Mouse (Mus musculus) heart, embryonic 15.5 days (tissue): Measurements from ENCODE around the gene Cyth1. TPM values are rescaled to one million over a fixed set of nuclear protein-coding genes. Genes with fewer than 3 reads are reported as not detected.

ENCODE experiments used
- ATAC-seq: fragments of 200-750 bp; cut with Nextera tagmentation; replicated peaks from 2 replicates; pipeline ENCODE4 v1.8.0; 2017; ENCODE audit warnings: low read depth, moderate TSS enrichment; ENCODE audit not compliant: insufficient number of reproducible peaks, insufficient read depth, low FRiP score
- H3K27ac ChIP-seq: fragments of 300-500 bp; sonication (generic); 2 replicates; pipeline ENCODE4 v1.5.1; 2015; ENCODE audit warnings: mild to moderate bottlenecking, inconsistent platforms
- H3K27me3 ChIP-seq: fragments of 300-500 bp; sonication (generic); 2 replicates; pipeline ENCODE4 v1.6.1; 2015; ENCODE audit warnings: inconsistent platforms
- H3K36me3 ChIP-seq: fragments of 300-500 bp; sonication (generic); 2 replicates; pipeline ENCODE4 v1.6.1; 2015; ENCODE audit warnings: mild to moderate bottlenecking, inconsistent platforms
- H3K4me1 ChIP-seq: fragments of 300-500 bp; sonication (generic); replicated peaks from 2 replicates; pipeline ENCODE4 v1.6.1; 2015; ENCODE audit warnings: inconsistent platforms
- H3K4me2 ChIP-seq: fragments of 300-500 bp; sonication (generic); 2 replicates; pipeline ENCODE4 v1.6.1; 2015; ENCODE audit warnings: inconsistent platforms, mild to moderate bottlenecking, moderate library complexity
- H3K4me3 ChIP-seq: fragments of 300-500 bp; sonication (generic); 2 replicates; pipeline ENCODE4 v1.5.1; 2015; ENCODE audit warnings: mild to moderate bottlenecking, inconsistent platforms
- H3K9ac ChIP-seq: fragments of 300-500 bp; sonication (generic); 2 replicates; pipeline ENCODE4 v1.6.1; 2015; ENCODE audit warnings: mild to moderate bottlenecking, inconsistent platforms
- H3K9me3 ChIP-seq: fragments of 300-500 bp; sonication (generic); replicated peaks from 2 replicates; pipeline ENCODE4 v1.6.1; 2016; ENCODE audit warnings: inconsistent platforms
- WGBS: fragments of 180-500 bp; shearing (Covaris S2); methylation state at CpG from one replicate; pipeline ENCODE4 v1.1.7; 2015; ENCODE audit warnings: mixed read lengths; 5-methylcytosine and 5-hydroxymethylcytosine counted together
- polyA plus RNA-seq: library from polyadenylated mRNA; unstranded; fragments of >200 nt; fragmentation: Nextera tagmentation; extraction: Ambion mirVana; gene quantifications from 2 replicates; pipeline ENCODE4 v1.2.1, GENCODE M21; 2015

The Cyth1 gene
- polyA plus RNA-seq, 1 experiment from 2014 or later = 18.0 TPM

DNA sequence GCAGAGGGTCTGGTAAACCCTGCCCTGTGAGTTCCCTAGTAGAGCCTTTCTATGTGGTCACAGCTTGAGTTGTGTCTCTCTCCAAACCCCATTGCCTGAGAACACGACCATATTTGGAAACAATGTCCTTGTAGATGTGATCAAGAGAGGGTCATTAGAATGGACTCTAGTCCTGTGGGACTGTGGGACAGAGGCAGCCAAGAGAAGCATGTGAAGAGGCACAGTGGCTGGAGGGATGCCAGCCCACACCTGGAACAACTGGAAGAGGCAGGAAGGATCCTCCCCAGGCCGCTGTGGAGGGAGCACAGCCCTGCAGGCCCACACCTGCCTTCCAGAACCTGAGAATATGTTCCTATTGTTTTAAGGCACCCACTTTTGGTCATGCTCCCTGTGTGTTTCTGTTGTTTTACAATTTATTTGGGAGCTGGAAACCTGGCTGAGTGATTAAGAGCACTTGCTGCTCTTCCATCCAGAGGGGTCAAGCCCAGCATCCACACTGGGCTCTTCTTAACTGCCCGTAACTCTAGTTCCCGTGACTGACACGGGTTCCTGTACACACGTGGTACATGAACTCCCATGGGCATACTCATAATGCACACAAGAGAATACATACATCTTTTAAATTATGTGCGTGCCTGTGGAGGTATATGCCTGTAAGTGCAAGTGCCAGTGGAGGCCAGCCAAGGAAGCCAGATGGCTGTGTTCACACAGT is 5.2 kb upstream of the Cyth1 start:
- H3K27ac ChIP-seq = peak overlapping the region; percentile 66
- H3K4me2 ChIP-seq = no peak overlapping the region
- H3K9me3 ChIP-seq = no peaks in the 10 kb centered on the region
- H3K4me1 ChIP-seq = peaks cover 36% of the 10 kb centered on the region
- ATAC-seq = no peak
- peaks cover 13% of the 10 kb centered on the region; the same call in 1 of the 2 replicates for H3K36me3 ChIP-seq
- H3K4me3 ChIP-seq = no peak overlapping the region
- no peak overlapping the region for H3K9ac ChIP-seq
- 88% methylated on average over 7 of the region's 7 CpGs for WGBS
- no peaks in the 10 kb centered on the region for H3K27me3 ChIP-seq

DNA sequence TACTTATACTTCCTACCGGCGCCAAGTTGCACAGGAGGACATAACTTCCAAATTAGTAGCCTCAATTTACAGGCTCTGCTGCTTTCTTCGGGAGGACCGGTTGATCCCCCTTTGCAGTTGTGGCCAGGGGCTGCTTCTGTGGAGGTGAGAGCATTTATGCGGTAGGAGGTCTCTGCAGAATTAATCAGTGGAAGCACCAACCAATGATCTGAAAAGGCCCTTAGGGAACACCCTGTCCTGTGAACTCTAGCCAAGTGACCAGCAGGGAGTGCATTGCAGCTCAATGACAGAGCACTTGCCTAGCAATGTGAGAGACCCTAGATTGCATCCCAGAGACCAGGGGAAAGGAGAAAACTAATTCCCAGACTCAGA is 606 bp upstream of the Cyth1 start:
- Histone ChIP-seq H3K4me1 (peaks cover 38% of the 10 kb centered on the region), H3K36me3 (no peaks in the 10 kb centered on the region), H3K9me3 (no peaks in the 10 kb centered on the region), H3K4me2 (peak overlapping the region; percentile 66), H3K27ac (peak overlapping the region; percentile 96), H3K27me3 (no peaks in the 10 kb centered on the region), H3K9ac (peak overlapping the region; percentile 51), H3K4me3 (peak overlapping the region; percentile 67)
- WGBS = 2% methylated on average over 5 of the region's 5 CpGs
- ATAC-seq = peak; percentile 10; the same call in 1 of the 2 replicates

DNA sequence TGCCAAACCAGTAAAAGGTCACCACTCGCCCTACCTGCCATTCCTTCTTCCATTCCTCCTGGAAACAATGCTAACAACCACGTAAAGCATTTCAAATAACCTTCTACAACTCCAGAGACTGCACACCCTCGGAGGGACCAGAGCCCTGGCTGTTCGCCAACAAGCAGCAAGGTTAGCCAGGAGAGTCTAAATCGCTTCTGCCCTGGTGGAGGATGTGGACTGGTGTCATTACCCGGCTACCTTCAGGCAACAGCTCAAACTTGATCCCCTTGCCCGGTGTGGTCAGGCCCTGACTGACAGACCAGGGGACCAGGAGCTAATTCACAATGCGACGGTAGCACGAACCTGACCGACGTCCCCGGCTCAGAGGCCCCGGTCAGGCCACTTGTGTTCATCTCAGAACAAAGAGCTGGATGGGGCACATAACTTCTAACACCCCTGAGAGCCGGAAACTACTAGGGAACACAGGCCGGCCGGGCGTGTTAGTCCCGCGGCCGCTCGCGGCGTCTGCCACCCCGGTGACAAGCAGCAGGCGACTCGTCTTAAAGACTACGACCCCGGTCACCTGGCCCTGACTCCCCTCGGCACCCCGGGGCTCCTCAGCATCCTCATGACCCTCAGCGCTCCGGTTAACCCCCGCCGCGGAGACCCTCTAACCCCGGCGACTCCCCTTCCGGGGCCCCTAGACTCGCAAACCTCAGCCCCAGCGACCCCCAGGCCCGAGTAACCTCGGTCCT is 865 bp downstream of the Cyth1 start:
- Histone ChIP-seq H3K9me3 (no peaks in the 10 kb centered on the region), H3K36me3 (no peaks in the 10 kb centered on the region), H3K4me2 (peak overlapping the region; percentile 66), H3K4me3 (peak overlapping the region; percentile 67), H3K27ac (peak overlapping the region; percentile 88), H3K27me3 (no peaks in the 10 kb centered on the region), H3K4me1 (peaks cover 33% of the 10 kb centered on the region), H3K9ac (peak overlapping the region; percentile 83)
- no peak for ATAC-seq
- WGBS = under 1% methylated on average over 43 of the region's 43 CpGs

DNA sequence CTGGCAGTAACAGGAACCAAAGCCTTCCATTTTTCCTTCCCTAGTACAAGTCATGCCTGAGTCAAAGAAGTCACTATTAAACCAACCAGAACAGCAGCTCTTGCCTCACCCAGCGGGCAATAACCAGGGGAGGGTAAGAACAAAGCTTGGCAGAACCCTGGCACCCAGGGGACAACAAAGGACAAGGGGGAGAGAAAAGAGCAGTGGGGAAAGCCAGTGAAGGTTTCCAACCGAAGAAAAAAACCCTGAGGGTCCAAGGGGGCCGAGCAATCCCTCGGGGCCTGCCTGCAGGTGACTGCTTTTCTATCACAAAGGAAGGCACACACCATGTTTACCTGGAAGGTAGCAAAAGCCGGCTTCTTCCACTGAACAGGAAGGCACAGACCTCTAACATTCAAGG is 1.7 kb downstream of the Cyth1 start:
- Histone ChIP-seq H3K27me3 (no peaks in the 10 kb centered on the region), H3K4me3 (peak overlapping the region; percentile 67), H3K4me1 (peaks cover 41% of the 10 kb centered on the region), H3K36me3 (no peaks in the 10 kb centered on the region), H3K9ac (peak overlapping the region; percentile 83), H3K4me2 (peak overlapping the region; percentile 66), H3K27ac (peak overlapping the region; percentile 88), H3K9me3 (no peaks in the 10 kb centered on the region)
- WGBS = 65% methylated on average over 5 of the region's 5 CpGs
- no peak for ATAC-seq

DNA sequence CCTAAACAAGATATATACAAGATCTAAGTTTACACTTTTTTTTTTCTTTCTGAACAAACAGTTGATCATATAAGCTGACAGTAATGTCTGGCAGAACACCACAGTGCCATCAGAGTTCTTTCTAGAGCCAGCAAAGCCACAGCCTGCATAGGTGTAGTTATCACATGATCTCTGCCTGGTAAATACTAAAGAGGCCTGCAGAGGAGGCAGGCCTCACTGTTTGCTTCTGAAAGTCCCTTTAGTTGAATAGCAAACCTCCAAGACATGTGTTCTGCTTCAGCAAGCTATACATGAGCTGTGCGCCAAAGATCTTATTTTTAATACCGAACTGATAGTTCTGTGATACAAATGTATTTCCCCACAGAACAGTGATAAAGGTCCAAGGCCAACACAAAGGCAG is 3.3 kb downstream of the Cyth1 start:
- 92% methylated on average over 2 of the region's 2 CpGs for WGBS
- no peak for ATAC-seq
- Histone ChIP-seq H3K4me3 (no peak overlapping the region), H3K4me2 (no peak overlapping the region), H3K27ac (no peak overlapping the region), H3K27me3 (no peaks in the 10 kb centered on the region), H3K9ac (no peak overlapping the region), H3K4me1 (peaks cover 54% of the 10 kb centered on the region), H3K9me3 (no peaks in the 10 kb centered on the region), H3K36me3 (no peaks in the 10 kb centered on the region)

DNA sequence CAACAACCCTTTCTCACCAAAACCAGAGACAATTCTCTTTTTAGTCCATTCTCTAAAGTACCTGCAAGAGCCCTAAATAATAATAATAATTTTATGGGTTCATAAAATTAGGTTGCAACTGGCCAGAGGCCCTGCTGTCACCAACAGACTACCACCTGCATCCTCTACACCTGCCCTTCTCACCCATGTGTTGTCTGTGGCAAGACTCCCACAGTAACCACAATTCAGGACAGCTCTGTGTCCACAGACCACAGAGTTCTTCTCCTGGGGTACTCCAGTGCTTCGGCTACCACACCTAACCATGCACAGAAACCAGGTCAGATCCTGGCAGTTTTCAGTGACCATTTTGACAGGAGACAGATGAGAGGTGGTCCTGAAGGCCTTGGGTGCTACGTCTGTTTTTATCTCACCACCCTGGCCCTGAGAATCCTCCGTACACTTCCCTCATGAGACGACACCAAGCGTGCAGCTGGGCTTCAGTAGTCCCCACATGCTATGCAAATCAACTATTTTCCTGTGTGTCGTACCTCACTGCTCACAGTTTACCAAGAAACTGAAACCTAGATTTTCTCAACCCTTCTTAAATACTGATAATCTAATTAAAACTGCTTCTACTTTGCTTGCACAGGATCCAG is 4.6 kb downstream of the Cyth1 start:
- Histone ChIP-seq H3K27ac (no peak overlapping the region), H3K4me3 (no peak overlapping the region), H3K4me1 (peaks cover 56% of the 10 kb centered on the region), H3K9me3 (no peaks in the 10 kb centered on the region), H3K9ac (no peak overlapping the region), H3K4me2 (no peak overlapping the region), H3K27me3 (no peaks in the 10 kb centered on the region), H3K36me3 (no peaks in the 10 kb centered on the region)
- no peak for ATAC-seq
- WGBS = 78% methylated on average over 6 of the region's 6 CpGs

DNA sequence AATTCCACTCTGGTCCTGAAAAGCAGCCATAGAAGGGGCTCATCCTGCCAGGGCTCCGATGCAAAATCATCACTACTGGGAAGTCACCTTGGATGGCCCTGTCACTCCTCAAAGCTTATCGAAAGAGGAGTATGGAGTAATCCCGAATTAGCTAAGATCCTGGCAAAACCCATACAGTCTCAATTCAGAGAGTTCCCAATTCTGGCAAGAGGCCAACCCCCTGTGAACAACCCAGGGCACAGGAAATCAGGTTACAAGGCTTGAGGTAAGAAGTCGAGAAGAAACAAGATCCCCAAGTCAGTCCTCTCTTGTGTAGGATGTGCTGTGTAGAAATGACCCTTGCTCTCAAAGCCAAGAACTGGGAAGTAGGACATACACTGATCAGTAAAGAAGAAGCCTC is 5.9 kb downstream of the Cyth1 start:
- peaks cover 63% of the 10 kb centered on the region for H3K4me1 ChIP-seq

DNA sequence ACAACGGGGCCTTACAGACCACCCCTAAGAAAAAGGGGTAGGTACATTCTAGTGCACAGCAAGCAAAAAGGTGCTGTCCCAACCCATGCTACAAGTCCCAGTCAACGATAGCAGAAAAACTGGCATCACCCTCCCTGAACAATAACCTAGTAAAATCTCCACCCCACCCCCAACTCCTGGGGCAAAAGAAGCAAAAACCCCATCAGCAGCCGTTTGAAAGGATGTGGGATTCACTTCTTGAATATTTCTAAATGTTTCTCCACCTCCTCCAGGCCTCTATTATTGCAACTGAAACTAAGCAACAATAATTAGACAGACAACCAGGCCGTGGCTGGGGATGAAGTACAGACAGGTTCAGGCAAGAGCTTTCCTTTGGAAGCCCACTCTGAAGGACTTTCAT is 8.0 kb downstream of the Cyth1 start:
- Histone ChIP-seq H3K4me2 (no peak overlapping the region), H3K4me3 (no peak overlapping the region), H3K9ac (no peak overlapping the region), H3K9me3 (no peaks in the 10 kb centered on the region), H3K4me1 (peaks cover 55% of the 10 kb centered on the region), H3K27ac (peak overlapping the region; percentile 55), H3K36me3 (no peaks in the 10 kb centered on the region), H3K27me3 (no peaks in the 10 kb centered on the region)
- ATAC-seq = no peak
- 60% methylated on average over 4 of the region's 4 CpGs for WGBS

More for the DNA sequence above, 5.9 kb downstream of the Cyth1 start:
- no peaks in the 10 kb centered on the region for H3K36me3 ChIP-seq
- H3K27ac ChIP-seq = no peak overlapping the region
- H3K27me3 ChIP-seq = no peaks in the 10 kb centered on the region
- H3K4me3 ChIP-seq = no peak overlapping the region
- no peaks in the 10 kb centered on the region for H3K9me3 ChIP-seq
- 57% methylated on average over 4 of the region's 4 CpGs for WGBS
- H3K9ac ChIP-seq = no peak overlapping the region
- ATAC-seq = no peak
- no peak overlapping the region for H3K4me2 ChIP-seq

DNA sequence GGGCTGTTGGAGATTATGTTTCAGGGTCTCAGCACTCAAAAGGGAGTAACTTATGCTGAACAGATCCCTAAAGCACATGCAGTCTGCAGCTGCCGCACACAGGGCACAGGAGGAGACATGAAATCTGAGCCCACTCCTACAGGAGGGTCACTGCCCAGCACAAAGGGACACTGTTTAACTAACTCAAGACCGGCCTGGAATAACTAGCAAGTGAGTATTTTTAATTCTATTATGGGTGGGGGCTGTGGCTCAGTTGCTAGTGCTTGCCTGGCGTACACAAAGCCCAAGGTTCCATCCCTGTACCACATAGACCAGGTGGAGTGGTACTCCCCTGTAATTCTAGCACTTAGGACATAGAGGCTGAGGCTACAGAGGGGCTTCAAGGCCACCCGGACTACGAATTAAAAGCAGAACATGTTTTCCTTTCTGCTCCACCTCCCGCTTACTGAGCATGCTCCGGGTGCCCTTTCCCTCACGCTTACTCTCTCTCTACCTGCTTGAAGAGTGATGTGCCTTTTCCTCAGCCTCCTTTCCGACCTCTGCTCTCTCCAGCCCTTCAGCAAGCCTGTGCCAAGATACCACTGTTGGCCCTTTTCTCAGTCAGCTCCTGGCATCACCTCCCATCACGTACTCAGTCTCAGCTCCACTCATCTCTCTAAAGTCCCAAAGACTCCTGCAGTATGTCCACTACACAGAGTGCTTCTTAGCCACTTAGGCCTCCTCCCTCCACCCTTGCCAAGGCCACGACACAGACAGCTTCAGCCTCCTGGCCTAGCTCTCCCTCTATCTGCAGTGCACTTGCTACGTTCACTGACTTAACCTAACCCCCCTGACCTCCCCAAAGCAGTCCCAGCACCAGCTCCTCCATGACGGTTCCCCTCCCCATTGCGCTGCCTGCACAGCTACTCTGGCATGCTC is 8.9 kb downstream of the Cyth1 start:
- Histone ChIP-seq H3K27me3 (no peaks in the 10 kb centered on the region), H3K4me2 (no peak overlapping the region), H3K36me3 (no peaks in the 10 kb centered on the region), H3K9me3 (no peaks in the 10 kb centered on the region), H3K4me1 (peaks cover 63% of the 10 kb centered on the region), H3K9ac (no peak overlapping the region), H3K27ac (peak overlapping the region; percentile 55), H3K4me3 (no peak overlapping the region)
- no peak for ATAC-seq
- WGBS = 54% methylated on average over 14 of the region's 14 CpGs

DNA sequence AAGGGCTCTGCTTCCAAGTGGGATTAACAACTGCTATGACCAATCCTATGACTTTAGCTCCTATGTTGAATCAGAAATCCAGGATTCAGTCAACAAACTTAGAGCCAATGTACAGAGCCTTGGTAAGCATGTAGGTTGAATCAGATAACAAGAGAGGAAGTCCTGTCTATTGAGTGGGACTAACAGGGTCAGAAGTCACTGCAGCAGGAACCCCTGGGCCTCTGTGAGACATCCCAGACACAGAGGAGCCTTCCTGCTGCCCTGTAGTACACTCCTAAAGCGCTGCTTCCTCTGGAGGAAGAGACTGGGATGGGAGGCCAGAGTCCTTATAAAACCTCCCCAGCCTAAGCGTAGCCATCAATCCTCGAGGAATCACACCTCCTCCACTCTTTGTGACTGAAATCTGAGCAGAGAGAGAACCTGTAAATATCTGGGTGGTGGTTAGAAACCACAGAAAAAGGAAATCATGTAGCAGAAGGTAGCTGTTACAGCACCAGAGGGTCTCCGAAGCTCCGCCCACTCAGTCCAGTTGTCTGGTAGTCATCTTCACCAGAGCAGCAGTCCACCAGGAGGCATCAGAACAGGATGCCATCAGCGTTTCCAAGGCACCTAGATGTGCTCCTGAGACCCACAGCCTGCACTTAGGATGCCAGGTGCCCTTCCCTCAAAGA is 11.7 kb downstream of the Cyth1 start:
- no peak overlapping the region for H3K9ac ChIP-seq
- no peaks in the 10 kb centered on the region for H3K9me3 ChIP-seq
- no peak overlapping the region for H3K4me3 ChIP-seq
- H3K4me2 ChIP-seq = no peak overlapping the region
- H3K27me3 ChIP-seq = no peaks in the 10 kb centered on the region
- H3K4me1 ChIP-seq = peaks cover 64% of the 10 kb centered on the region
- ATAC-seq = peak; percentile 74
- no peaks in the 10 kb centered on the region for H3K36me3 ChIP-seq
- WGBS = 54% methylated on average over 6 of the region's 6 CpGs
- H3K27ac ChIP-seq = peak overlapping the region; percentile 52
